Mouse (Mus musculus) midbrain, embryonic 13.5 days (tissue): ENCODE measurements around the gene Tbc1d21. TPM values are rescaled to one million over a fixed set of nuclear protein-coding genes. Genes with fewer than 3 reads are reported as not detected.
A peak's percentile ranks its signal among the peaks of the same experiment; 100 is the strongest.

Source experiments
- ATAC-seq: fragments of 200-750 bp; cut with Nextera tagmentation; 2 replicates; pipeline ENCODE4 v1.8.0; 2017; ENCODE audit warnings: mild to moderate bottlenecking, moderate TSS enrichment, moderate library complexity
- H3K27ac ChIP-seq: fragments of 300-500 bp; sonication (generic); 2 replicates; pipeline ENCODE4 v1.5.1; 2015; ENCODE audit warnings: inconsistent platforms, mild to moderate bottlenecking, moderate library complexity
- H3K27me3 ChIP-seq: fragments of 300-500 bp; sonication (generic); 2 replicates; pipeline ENCODE4 v1.6.1; 2015; ENCODE audit warnings: mild to moderate bottlenecking, inconsistent platforms
- H3K36me3 ChIP-seq: fragments of 300-500 bp; sonication (generic); 2 replicates; pipeline ENCODE4 v1.6.1; 2015; ENCODE audit warnings: mild to moderate bottlenecking, inconsistent platforms
- H3K4me1 ChIP-seq: fragments of 300-500 bp; sonication (generic); replicated peaks from 2 replicates; pipeline ENCODE4 v1.6.1; 2015; ENCODE audit warnings: inconsistent platforms
- H3K4me2 ChIP-seq: fragments of 300-500 bp; sonication (generic); replicated peaks from 2 replicates; pipeline ENCODE4 v1.6.1; 2015; ENCODE audit warnings: moderate library complexity, mild to moderate bottlenecking, inconsistent platforms
- H3K4me3 ChIP-seq: fragments of 300-500 bp; sonication (generic); replicated peaks from 2 replicates; pipeline ENCODE4 v1.5.1; 2015; ENCODE audit warnings: mild to moderate bottlenecking, inconsistent platforms
- H3K9ac ChIP-seq: fragments of 300-500 bp; sonication (generic); replicated peaks from 2 replicates; pipeline ENCODE4 v1.6.1; 2015; ENCODE audit warnings: mild to moderate bottlenecking, inconsistent platforms
- H3K9me3 ChIP-seq: fragments of 300-500 bp; sonication (generic); 2 replicates; pipeline ENCODE4 v1.6.1; 2016; ENCODE audit warnings: mild to moderate bottlenecking, inconsistent platforms
- WGBS: fragments of 180-500 bp; shearing (Covaris S2); methylation state at CpG from one replicate; pipeline ENCODE4 v1.1.7; 2015; 5-methylcytosine and 5-hydroxymethylcytosine counted together
- polyA plus RNA-seq: library from polyadenylated mRNA; unstranded; fragments of >200 nt; fragmentation: Nextera tagmentation; extraction: Ambion mirVana; gene quantifications from 2 replicates; pipeline ENCODE4 v1.2.1, GENCODE M21; 2015

Gene Tbc1d21
- polyA plus RNA-seq, 1 experiment from 2014 or later: not detected

GRCm38 (mm10) chr9:58371914-58372313 lies 1.7 kb upstream of the Tbc1d21 start:
- H3K27ac ChIP-seq: no peak overlapping the region
- no peak for ATAC-seq
- peaks cover 16% of the 10 kb centered on the region for H3K4me1 ChIP-seq
- H3K4me2 ChIP-seq: no peak overlapping the region
- H3K9ac ChIP-seq: no peak overlapping the region
- no peak overlapping the region for H3K4me3 ChIP-seq
- no peaks in the 10 kb centered on the region for H3K9me3 ChIP-seq
- 76% methylated on average over 8 of the region's 8 CpGs for WGBS
- no peaks in the 10 kb centered on the region for H3K36me3 ChIP-seq
- H3K27me3 ChIP-seq: no peaks in the 10 kb centered on the region

- no peak overlapping the region for H3K4me3 ChIP-seq
- H3K36me3 ChIP-seq: no peaks in the 10 kb centered on the region
- no peak overlapping the region for H3K4me2 ChIP-seq
- no peak overlapping the region for H3K9ac ChIP-seq
- H3K4me1 ChIP-seq: peaks cover 6% of the 10 kb centered on the region
- no peaks in the 10 kb centered on the region for H3K27me3 ChIP-seq
- ATAC-seq: no peak
- 54% methylated on average over 6 of the region's 6 CpGs for WGBS
- no peak overlapping the region for H3K27ac ChIP-seq
- no peaks in the 10 kb centered on the region for H3K9me3 ChIP-seq
Observed at GRCm38 (mm10) chr9:58369644-58370043, 611 bp downstream of the Tbc1d21 start.

GRCm38 (mm10) chr9:58364325-58364724 lies 5.9 kb downstream of the Tbc1d21 start:
- H3K9me3 ChIP-seq: no peaks in the 10 kb centered on the region
- ATAC-seq: no peak
- H3K4me1 ChIP-seq: no peaks in the 10 kb centered on the region
- WGBS: 84% methylated on average over 8 of the region's 8 CpGs
- H3K4me3 ChIP-seq: no peak overlapping the region
- H3K36me3 ChIP-seq: no peaks in the 10 kb centered on the region
- H3K27me3 ChIP-seq: no peaks in the 10 kb centered on the region
- H3K9ac ChIP-seq: no peak overlapping the region
- H3K27ac ChIP-seq: no peak overlapping the region
- no peak overlapping the region for H3K4me2 ChIP-seq

- H3K27me3 ChIP-seq: no peaks in the 10 kb centered on the region
- H3K9ac ChIP-seq: no peak overlapping the region
- no peak overlapping the region for H3K27ac ChIP-seq
- no peak overlapping the region for H3K4me3 ChIP-seq
- H3K9me3 ChIP-seq: no peaks in the 10 kb centered on the region
- no peak overlapping the region for H3K4me2 ChIP-seq
- no peak for ATAC-seq
- 84% methylated on average over 7 of the region's 7 CpGs for WGBS
- H3K36me3 ChIP-seq: no peaks in the 10 kb centered on the region
- no peaks in the 10 kb centered on the region for H3K4me1 ChIP-seq
Observed at GRCm38 (mm10) chr9:58361956-58362355, 8.3 kb downstream of the Tbc1d21 start.

- H3K4me3 ChIP-seq: no peak overlapping the region
- H3K9ac ChIP-seq: no peak overlapping the region
- no peak for ATAC-seq
- no peak overlapping the region for H3K27ac ChIP-seq
- no peak overlapping the region for H3K4me2 ChIP-seq
- WGBS: 97% methylated on average over 1 of the region's 1 CpGs
- no peaks in the 10 kb centered on the region for H3K36me3 ChIP-seq
- H3K9me3 ChIP-seq: no peaks in the 10 kb centered on the region
- no peaks in the 10 kb centered on the region for H3K27me3 ChIP-seq
- no peaks in the 10 kb centered on the region for H3K4me1 ChIP-seq
Observed at GRCm38 (mm10) chr9:58361373-58361772, 8.9 kb downstream of the Tbc1d21 start.

GRCm38 (mm10) chr9:58355262-58356050 lies 14.8 kb downstream of the Tbc1d21 start:
- no peaks in the 10 kb centered on the region for H3K36me3 ChIP-seq
- 23% methylated on average over 6 of the region's 6 CpGs for WGBS
- peaks cover 21% of the 10 kb centered on the region for H3K4me1 ChIP-seq
- no peak overlapping the region for H3K9ac ChIP-seq
- H3K27ac ChIP-seq: peak overlapping the region; percentile 27; the same call in 1 of the 2 replicates
- H3K9me3 ChIP-seq: no peaks in the 10 kb centered on the region
- H3K4me2 ChIP-seq: no peak overlapping the region
- no peak overlapping the region for H3K4me3 ChIP-seq
- H3K27me3 ChIP-seq: no peaks in the 10 kb centered on the region
- peak; percentile 40; the same call in 1 of the 2 replicates for ATAC-seq

GRCm38 (mm10) chr9:58354701-58355100 lies 15.6 kb downstream of the Tbc1d21 start:
- Histone ChIP-seq H3K4me2 (no peak overlapping the region), H3K9me3 (no peaks in the 10 kb centered on the region), H3K9ac (no peak overlapping the region), H3K27ac (no peak overlapping the region), H3K4me1 (peaks cover 21% of the 10 kb centered on the region), H3K27me3 (no peaks in the 10 kb centered on the region), H3K36me3 (no peaks in the 10 kb centered on the region), H3K4me3 (no peak overlapping the region)
- WGBS: 85% methylated on average over 6 of the region's 6 CpGs
- ATAC-seq: no peak

GRCm38 (mm10) chr9:58353224-58353623 lies 17.0 kb downstream of the Tbc1d21 start:
- Histone ChIP-seq H3K36me3 (no peaks in the 10 kb centered on the region), H3K27ac (no peak overlapping the region), H3K4me1 (peaks cover 21% of the 10 kb centered on the region), H3K4me3 (no peak overlapping the region), H3K4me2 (no peak overlapping the region), H3K9me3 (no peaks in the 10 kb centered on the region), H3K27me3 (no peaks in the 10 kb centered on the region), H3K9ac (no peak overlapping the region)
- WGBS: 87% methylated on average over 6 of the region's 6 CpGs
- no peak for ATAC-seq

GRCm38 (mm10) chr9:58347795-58348194 lies 22.5 kb downstream of the Tbc1d21 start:
- WGBS: 86% methylated on average over 6 of the region's 6 CpGs
- Histone ChIP-seq H3K36me3 (no peaks in the 10 kb centered on the region), H3K27me3 (no peaks in the 10 kb centered on the region), H3K4me3 (no peak overlapping the region), H3K27ac (no peak overlapping the region), H3K4me2 (no peak overlapping the region), H3K9ac (no peak overlapping the region), H3K9me3 (no peaks in the 10 kb centered on the region), H3K4me1 (0 out of 2 replicates have a peak, but pooled peaks cover 3% of the 10 kb centered on the region)
- no peak for ATAC-seq

- Histone ChIP-seq H3K9me3 (no peaks in the 10 kb centered on the region), H3K4me2 (no peak overlapping the region), H3K9ac (no peak overlapping the region), H3K27ac (no peak overlapping the region), H3K36me3 (no peaks in the 10 kb centered on the region), H3K4me3 (no peak overlapping the region), H3K27me3 (no peaks in the 10 kb centered on the region), H3K4me1 (0 out of 2 replicates have a peak, but pooled peaks cover 3% of the 10 kb centered on the region)
- WGBS: 55% methylated on average over 10 of the region's 10 CpGs
- no peak for ATAC-seq
Observed at GRCm38 (mm10) chr9:58346498-58346897, 23.8 kb downstream of the Tbc1d21 start.

- WGBS: 76% methylated on average over 7 of the region's 7 CpGs
- Histone ChIP-seq H3K27ac (no peak overlapping the region), H3K4me3 (no peak overlapping the region), H3K27me3 (no peaks in the 10 kb centered on the region), H3K36me3 (no peaks in the 10 kb centered on the region), H3K9me3 (no peaks in the 10 kb centered on the region), H3K4me1 (0 out of 2 replicates have a peak, but pooled peaks cover 3% of the 10 kb centered on the region), H3K4me2 (no peak overlapping the region), H3K9ac (no peak overlapping the region)
- no peak for ATAC-seq
Observed at GRCm38 (mm10) chr9:58345963-58346362, 24.3 kb downstream of the Tbc1d21 start.

- Histone ChIP-seq H3K27me3 (no peaks in the 10 kb centered on the region), H3K4me2 (no peak overlapping the region), H3K27ac (no peak overlapping the region), H3K9ac (no peak overlapping the region), H3K4me1 (0 out of 2 replicates have a peak, but pooled peaks cover 3% of the 10 kb centered on the region), H3K36me3 (no peaks in the 10 kb centered on the region), H3K9me3 (no peaks in the 10 kb centered on the region), H3K4me3 (no peak overlapping the region)
- 100% methylated on average over 1 of the region's 1 CpGs for WGBS
- ATAC-seq: no peak
Observed at GRCm38 (mm10) chr9:58341795-58342194, 28.5 kb downstream of the Tbc1d21 start.
